Mouse (Mus musculus): Measurements from ENCODE around the gene Sh3d21. TPM values are rescaled to one million over a fixed set of nuclear protein-coding genes. Genes with fewer than 3 reads are reported as not detected.
"Not testable (repeated sequence)": the region's sequence is repeated elsewhere in the genome, so short reads cannot be mapped to it uniquely, and the experiment has no call there.

Sh3d21 gene
- total RNA-seq (2015) (not detected in 2 replicates), total RNA-seq (2017) (0.12 TPM in 1 of 2 replicates, not detected in the other)

- peak; percentile 28 for ATAC-seq (ENCODE audit: poor library complexity, severe bottlenecking)
Measured at GRCm38 (mm10) chr4:126163067-126163659, at the start of gene Sh3d21. Gene Sh3d21, minus strand, starts transcription at chr4:126163491.

GRCm38 (mm10) chr4:126207081-126207480 lies 43.8 kb upstream of the Sh3d21 start:
- ATAC-seq (ENCODE audit: poor library complexity, severe bottlenecking) = no peak

GRCm38 (mm10) chr4:126205386-126205785 lies 42.1 kb upstream of the Sh3d21 start:
- no peak for ATAC-seq (ENCODE audit: poor library complexity, severe bottlenecking)

GRCm38 (mm10) chr4:126204661-126205230 lies 41.5 kb upstream of the Sh3d21 start:
- ATAC-seq (ENCODE audit: poor library complexity, severe bottlenecking) = no peak

- ATAC-seq (ENCODE audit: poor library complexity, severe bottlenecking) = no peak
Measured at GRCm38 (mm10) chr4:126204016-126204415, 40.7 kb upstream of the Sh3d21 start.

GRCm38 (mm10) chr4:126203336-126203895 lies 40.1 kb upstream of the Sh3d21 start:
- ATAC-seq (ENCODE audit: poor library complexity, severe bottlenecking) = no peak

GRCm38 (mm10) chr4:126202303-126203181 lies 39.3 kb upstream of the Sh3d21 start, which contains the start of gene Thrap3:
Gene Thrap3, minus strand, starts transcription at chr4:126202760.
- peak; percentile 87 for ATAC-seq (ENCODE audit: poor library complexity, severe bottlenecking)

GRCm38 (mm10) chr4:126201514-126202302 lies 38.4 kb upstream of the Sh3d21 start:
- ATAC-seq (ENCODE audit: poor library complexity, severe bottlenecking) = peak; percentile 8; the same call in 1 of the 2 replicates

- no peak for ATAC-seq (ENCODE audit: poor library complexity, severe bottlenecking)
Measured at GRCm38 (mm10) chr4:126200656-126201055, 37.4 kb upstream of the Sh3d21 start.

GRCm38 (mm10) chr4:126200036-126200435 lies 36.7 kb upstream of the Sh3d21 start:
- no peak for ATAC-seq (ENCODE audit: poor library complexity, severe bottlenecking)

- ATAC-seq (ENCODE audit: poor library complexity, severe bottlenecking) = no peak
Measured at GRCm38 (mm10) chr4:126199556-126199955, 36.3 kb upstream of the Sh3d21 start.

- peak; percentile 15; the same call in 1 of the 2 replicates for ATAC-seq (ENCODE audit: poor library complexity, severe bottlenecking)
Measured at GRCm38 (mm10) chr4:126197485-126197884, 34.2 kb upstream of the Sh3d21 start.

- ATAC-seq (ENCODE audit: poor library complexity, severe bottlenecking) = 0 out of 2 replicates have a peak, but pooled peaks have one; percentile 24
Measured at GRCm38 (mm10) chr4:126194916-126195315, 31.6 kb upstream of the Sh3d21 start.

- ATAC-seq (ENCODE audit: poor library complexity, severe bottlenecking) = no peak
Measured at GRCm38 (mm10) chr4:126194216-126194615, 30.9 kb upstream of the Sh3d21 start.

GRCm38 (mm10) chr4:126190636-126191035 lies 27.3 kb upstream of the Sh3d21 start:
- no peak for ATAC-seq (ENCODE audit: poor library complexity, severe bottlenecking)

- no peak for ATAC-seq (ENCODE audit: poor library complexity, severe bottlenecking)
Measured at GRCm38 (mm10) chr4:126187096-126187495, 23.8 kb upstream of the Sh3d21 start.

GRCm38 (mm10) chr4:126183034-126183433 lies 19.7 kb upstream of the Sh3d21 start:
- no peak for ATAC-seq (ENCODE audit: poor library complexity, severe bottlenecking)

GRCm38 (mm10) chr4:126181170-126181957 lies 18.1 kb upstream of the Sh3d21 start:
- ATAC-seq (ENCODE audit: poor library complexity, severe bottlenecking) = peak; percentile 86

- not testable (repeated sequence) for ATAC-seq (ENCODE audit: poor library complexity, severe bottlenecking)
Measured at GRCm38 (mm10) chr4:126175980-126176379, 12.7 kb upstream of the Sh3d21 start.
